Comparison of ENCODE assay signal across 8 mouse cellular contexts in genomic region chr1:54194954-54195305, GRCm38 (mm10). TPM values are rescaled to one million over a fixed set of nuclear protein-coding genes. Genes with fewer than 3 reads are reported as not detected.
DNase-seq lines count a peak whose midpoint lies in the region; ATAC-seq lines count a peak whose summit lies in the region.

Gene Hecw2 (minus strand): TSS chr1:54195168.

- peak; percentile 6 for DNase-seq in urinary bladder, postnatal 14 days (ENCODE audit: low spot score)
- no peak for DNase-seq in urinary bladder, postnatal 10 days (ENCODE audit: low spot score)
- DNase-seq in embryonic facial prominence, embryonic 11.5 days (ENCODE audit: low spot score): peak; percentile 67
- DNase-seq in heart, embryonic 10.5 days (ENCODE audit: low spot score): peak; percentile 82
- peak; percentile 51 for DNase-seq in kidney, postnatal 10 days
- DNase-seq in liver, embryonic 13.5 days: no peak
- peak; percentile 20 for DNase-seq in retina, postnatal 7 days (ENCODE audit: low read depth, low spot score)
- DNase-seq in spleen, postnatal 14 days (ENCODE audit: low spot score in 2 of 2): no peak

- no peaks in the 10 kb centered on the region for H3K36me3 ChIP-seq in embryonic facial prominence, embryonic 11.5 days (replicated peaks; ENCODE audit: control insufficient read depth, insufficient read depth, low read depth, low read length)
- no peaks in the 10 kb centered on the region for H3K36me3 ChIP-seq in heart, embryonic 10.5 days
- no peaks in the 10 kb centered on the region for H3K36me3 ChIP-seq in liver, embryonic 13.5 days

- no peaks in the 10 kb centered on the region for H3K27me3 ChIP-seq in embryonic facial prominence, embryonic 11.5 days (ENCODE audit: control insufficient read depth, insufficient read depth, low read length)
- H3K27me3 ChIP-seq in heart, embryonic 10.5 days (ENCODE audit: insufficient read depth, poor library complexity, severe bottlenecking): peaks cover 8% of the 10 kb centered on the region; the same call in 1 of the 2 replicates
- H3K27me3 ChIP-seq in liver, embryonic 13.5 days: peaks cover 53% of the 10 kb centered on the region

- 0% methylated on average over 35 of the region's 38 CpGs for WGBS in embryonic facial prominence, embryonic 11.5 days
- under 1% methylated on average over 38 of the region's 38 CpGs for WGBS in heart, embryonic 10.5 days
- WGBS in liver, embryonic 13.5 days (ENCODE audit: insufficient replicate concordance): 2% methylated on average over 38 of the region's 38 CpGs

- ATAC-seq in embryonic facial prominence, embryonic 11.5 days (replicated peaks; ENCODE audit: insufficient number of reproducible peaks, low FRiP score, low TSS enrichment, low read depth): peak; percentile 83; the same call in 1 of the 2 replicates
- no peak for ATAC-seq in liver, embryonic 13.5 days (ENCODE audit: low read depth)

- no peaks in the 10 kb centered on the region for H3K9me3 ChIP-seq in embryonic facial prominence, embryonic 11.5 days (replicated peaks; ENCODE audit: control insufficient read depth, low read length)
- H3K9me3 ChIP-seq in heart, embryonic 10.5 days: no peaks in the 10 kb centered on the region
- H3K9me3 ChIP-seq in liver, embryonic 13.5 days (replicated peaks): no peaks in the 10 kb centered on the region

- peak within 1 kb of the TSS; percentile 84 for H3K9ac ChIP-seq in embryonic facial prominence, embryonic 11.5 days (replicated peaks; ENCODE audit: low read length)
- peak within 1 kb of the TSS; percentile 29 for H3K9ac ChIP-seq in liver, embryonic 13.5 days

- peak within 1 kb of the TSS; percentile 73 for H3K4me3 ChIP-seq in embryonic facial prominence, embryonic 11.5 days (ENCODE audit: low read depth, low read length)
- H3K4me3 ChIP-seq in heart, embryonic 10.5 days: peak within 1 kb of the TSS; percentile 81
- peak within 1 kb of the TSS; percentile 60 for H3K4me3 ChIP-seq in liver, embryonic 13.5 days (replicated peaks)

- no peaks in the 10 kb centered on the region for H3K4me1 ChIP-seq in embryonic facial prominence, embryonic 11.5 days (ENCODE audit: control insufficient read depth, insufficient read depth, low read length)
- no peaks in the 10 kb centered on the region for H3K4me1 ChIP-seq in heart, embryonic 10.5 days
- no peaks in the 10 kb centered on the region for H3K4me1 ChIP-seq in liver, embryonic 13.5 days (replicated peaks)

- peak within 1 kb of the TSS; percentile 73 for H3K4me2 ChIP-seq in embryonic facial prominence, embryonic 11.5 days (ENCODE audit: low read depth, low read length)
- H3K4me2 ChIP-seq in liver, embryonic 13.5 days: peak within 1 kb of the TSS; percentile 69

- peak within 1 kb of the TSS; percentile 47 for H3K27ac ChIP-seq in embryonic facial prominence, embryonic 11.5 days (replicated peaks; ENCODE audit: low read depth, low read length)
- H3K27ac ChIP-seq in heart, embryonic 10.5 days: peak within 1 kb of the TSS; percentile 95
- no peak within 1 kb of the TSS for H3K27ac ChIP-seq in liver, embryonic 13.5 days

RNA-seq across cellular contexts. Expression of gene Hecw2, which starts in this region (rescaled TPM):
- polyA plus RNA-seq in embryonic facial prominence, embryonic 11.5 days (2014; fragmentation: Nextera tagmentation; extraction: Ambion mirVana): 2.7 and 3.0 TPM in 2 replicates
- 5.2 and 6.6 TPM in 2 replicates for polyA plus RNA-seq in heart, embryonic 10.5 days (2016; fragmentation: Nextera tagmentation; extraction: Ambion mirVana)
- 0.45 and 0.46 TPM in 2 replicates for polyA plus RNA-seq in liver, embryonic 13.5 days (2015; fragmentation: Nextera tagmentation; extraction: Ambion mirVana)

Comparison
In these comparisons a context has a peak if more than half of its experiments do, and no peak if none do; other contexts are left out.
1. DNase-seq: peak in urinary bladder, postnatal 14 days (single experiment), embryonic facial prominence, embryonic 11.5 days (single experiment), heart, embryonic 10.5 days (single experiment), kidney, postnatal 10 days (single experiment) and retina, postnatal 7 days (single experiment); none in urinary bladder, postnatal 10 days (single experiment), liver, embryonic 13.5 days (single experiment) and spleen, postnatal 14 days (0 of 2).
2. Peak in every context shown above with its lines, with median percentiles within 50 percentile points of each other: H3K4me3 ChIP-seq.